Mouse (Mus musculus) granulocyte monocyte progenitor cell, adult 5-6 weeks (primary cell): Measurements from ENCODE around the gene Adamtsl1. TPM values are rescaled to one million over a fixed set of nuclear protein-coding genes. Genes with fewer than 3 reads are reported as not detected.

ENCODE experiments used
- ATAC-seq: replicated peaks from 2 replicates; pipeline ENCODE4 v1.8.0; 2016; ENCODE audit warnings: mild to moderate bottlenecking, moderate TSS enrichment, inconsistent platforms; ENCODE audit not compliant: poor library complexity, severe bottlenecking
- total RNA-seq, 2 experiments: library from RNA; stranded (forward) in 1 of 2; stranded (reverse) in 1 of 2; fragments of 200-712, 200-1000 nt in 1 of 2; fragments of >200 nt in 1 of 2; fragmentation: Nextera tagmentation in 1 of 2; gene quantifications; 2 replicates each; pipeline ENCODE4 v1.2.3; 2014 to 2017

The Adamtsl1 gene
- total RNA-seq, 2 experiments from 2014 or later, result not detected

- peak; percentile 61; the same call in 1 of the 2 replicates for ATAC-seq
Observed at GRCm38 (mm10) chr4:86024573-86025160, 510.7 kb downstream of the Adamtsl1 start.

GRCm38 (mm10) chr4:86029486-86029885 is 515.5 kb downstream of the Adamtsl1 start:
- no peak for ATAC-seq

- ATAC-seq, result no peak
Observed at GRCm38 (mm10) chr4:86030208-86030607, 516.2 kb downstream of the Adamtsl1 start.

- no peak for ATAC-seq
Observed at GRCm38 (mm10) chr4:86031041-86031440, 517.1 kb downstream of the Adamtsl1 start.

GRCm38 (mm10) chr4:86040921-86041320 is 526.9 kb downstream of the Adamtsl1 start:
- no peak for ATAC-seq

GRCm38 (mm10) chr4:86045448-86045847 is 531.5 kb downstream of the Adamtsl1 start:
- ATAC-seq, result no peak

- no peak for ATAC-seq
Observed at GRCm38 (mm10) chr4:86045876-86046275, 531.9 kb downstream of the Adamtsl1 start.

GRCm38 (mm10) chr4:86046881-86047280 is 532.9 kb downstream of the Adamtsl1 start:
- no peak for ATAC-seq

- ATAC-seq, result no peak
Observed at GRCm38 (mm10) chr4:86053487-86054237, 539.7 kb downstream of the Adamtsl1 start.

- ATAC-seq, result no peak
Observed at GRCm38 (mm10) chr4:86060614-86061013, 546.6 kb downstream of the Adamtsl1 start.

GRCm38 (mm10) chr4:86068376-86068775 is 554.4 kb downstream of the Adamtsl1 start:
- no peak for ATAC-seq

GRCm38 (mm10) chr4:86068875-86069718 is 555.1 kb downstream of the Adamtsl1 start:
- no peak for ATAC-seq

GRCm38 (mm10) chr4:86074871-86075270 is 560.9 kb downstream of the Adamtsl1 start:
- no peak for ATAC-seq

- ATAC-seq, result no peak
Observed at GRCm38 (mm10) chr4:86077355-86077754, 563.4 kb downstream of the Adamtsl1 start.

GRCm38 (mm10) chr4:86077854-86078253 is 563.9 kb downstream of the Adamtsl1 start:
- ATAC-seq, result no peak

- ATAC-seq, result no peak
Observed at GRCm38 (mm10) chr4:86087508-86087907, 573.5 kb downstream of the Adamtsl1 start.

- no peak for ATAC-seq
Observed at GRCm38 (mm10) chr4:86103207-86103606, 589.2 kb downstream of the Adamtsl1 start.

- no peak for ATAC-seq
Observed at GRCm38 (mm10) chr4:86108325-86108724, 594.4 kb downstream of the Adamtsl1 start.

GRCm38 (mm10) chr4:86119067-86119466 is 605.1 kb downstream of the Adamtsl1 start:
- ATAC-seq, result no peak

- no peak for ATAC-seq
Observed at GRCm38 (mm10) chr4:86122431-86122830, 608.5 kb downstream of the Adamtsl1 start.

GRCm38 (mm10) chr4:86124374-86124773 is 610.4 kb downstream of the Adamtsl1 start:
- ATAC-seq, result no peak
